20 mouse cellular contexts compared by ENCODE assay signal in the genomic region with DNA sequence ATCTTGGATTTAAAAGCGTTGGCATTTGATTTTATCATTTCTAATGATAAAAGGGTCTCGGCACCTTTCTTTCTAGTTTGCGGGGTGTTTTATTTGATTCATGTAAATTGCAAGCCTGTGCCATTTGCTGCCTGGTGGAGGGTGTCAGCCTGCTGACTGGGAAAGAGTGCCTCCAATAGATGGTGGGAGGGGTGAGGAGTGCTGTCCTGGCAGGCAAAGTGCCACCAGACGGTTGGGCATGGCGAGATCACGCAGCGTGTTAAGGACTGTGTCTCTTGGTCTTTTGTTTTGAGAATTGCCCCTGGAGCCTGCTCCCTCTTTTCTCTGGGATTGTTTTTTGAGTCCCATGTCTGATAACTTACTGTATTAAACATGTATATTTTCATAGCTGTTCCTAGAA. TPM values are rescaled to one million over a fixed set of nuclear protein-coding genes. Genes with fewer than 3 reads are reported as not detected.
DNase-seq lines count a peak whose midpoint lies in the region; ATAC-seq lines count a peak whose summit lies in the region.
"Had no signal": no experiment of that assay in that cellular context is flagged by ENCODE, and none has a peak within 500 bp of the region (broad histone marks: within the 10 kb centered on the region; RNA-seq: fewer than 3 reads in every experiment).

No protein-coding gene starts in this region.

- ATAC-seq in midbrain, embryonic 11.5 days (ENCODE audit: low FRiP score): no peak
- ATAC-seq in forebrain, embryonic 15.5 days (replicated peaks): peak; percentile 77; the same call in 1 of the 2 replicates
- ATAC-seq: CD4-positive, CD25-positive, alpha-beta regulatory T cell, adult 4 months had no signal

- no peak overlapping the region for H3K4me2 ChIP-seq in midbrain, embryonic 11.5 days
- H3K4me2 ChIP-seq in forebrain, embryonic 15.5 days (replicated peaks): no peak overlapping the region
- H3K4me2 ChIP-seq: limb, embryonic 13.5 days; neural tube, embryonic 12.5 days had no signal

- no peaks in the 10 kb centered on the region for H3K36me3 ChIP-seq in midbrain, embryonic 10.5 days
- H3K36me3 ChIP-seq in midbrain, embryonic 11.5 days (ENCODE audit: control insufficient read depth, insufficient read depth, low read length): no peaks in the 10 kb centered on the region
- no peaks in the 10 kb centered on the region for H3K36me3 ChIP-seq in forebrain, embryonic 15.5 days
- H3K36me3 ChIP-seq: limb, embryonic 13.5 days; neural tube, embryonic 12.5 days had no signal

- no peak overlapping the region for H3K4me3 ChIP-seq in midbrain, embryonic 10.5 days
- H3K4me3 ChIP-seq in midbrain, embryonic 11.5 days (ENCODE audit: low read depth, low read length): no peak overlapping the region
- no peak overlapping the region for H3K4me3 ChIP-seq in forebrain, embryonic 15.5 days
- H3K4me3 ChIP-seq: layer of hippocampus, adult 2 months; left cerebral cortex, adult 2 months; limb, embryonic 13.5 days; neural tube, embryonic 12.5 days had no signal

- no peaks in the 10 kb centered on the region for H3K9me3 ChIP-seq in midbrain, embryonic 10.5 days (replicated peaks)
- no peaks in the 10 kb centered on the region for H3K9me3 ChIP-seq in midbrain, embryonic 11.5 days (ENCODE audit: control insufficient read depth, low read length)
- no peaks in the 10 kb centered on the region for H3K9me3 ChIP-seq in forebrain, embryonic 15.5 days
- H3K9me3 ChIP-seq: limb, embryonic 13.5 days; neural tube, embryonic 12.5 days had no signal

- H3K4me1 ChIP-seq in midbrain, embryonic 10.5 days: peaks cover 30% of the 10 kb centered on the region
- H3K4me1 ChIP-seq in midbrain, embryonic 11.5 days (ENCODE audit: control insufficient read depth, insufficient read depth, low read length): peaks cover 19% of the 10 kb centered on the region
- peaks cover 24% of the 10 kb centered on the region for H3K4me1 ChIP-seq in forebrain, embryonic 15.5 days
- H3K4me1 ChIP-seq: limb, embryonic 13.5 days had no signal

- DNase-seq in midbrain, embryonic 10.5 days (ENCODE audit: low spot score): no peak
- no peak for DNase-seq in midbrain, embryonic 11.5 days (ENCODE audit: low spot score, missing footprints)
- peak; percentile 55 for DNase-seq in cerebellum, adult 8-10 months
- no peak for DNase-seq in frontal cortex, postnatal 36 days (ENCODE audit: low spot score in 2 of 2)
- no peak for DNase-seq in Muller cell, postnatal 12 days (ENCODE audit: inconsistent ontology term)
- no peak for DNase-seq in spleen, postnatal 14 days (ENCODE audit: low spot score in 2 of 2)
- DNase-seq: adrenal gland, postnatal 10 days; lung, postnatal 4 days had no signal

- WGBS in midbrain, embryonic 10.5 days: 81% methylated on average over 7 of the region's 7 CpGs
- WGBS in midbrain, embryonic 11.5 days: 80% methylated on average over 7 of the region's 7 CpGs
- WGBS in forebrain, embryonic 15.5 days: 26% methylated on average over 7 of the region's 7 CpGs

- peak overlapping the region; percentile 72; the same call in 1 of the 2 replicates for H3K27ac ChIP-seq in midbrain, embryonic 10.5 days (replicated peaks)
- H3K27ac ChIP-seq in midbrain, embryonic 11.5 days (ENCODE audit: low read depth, low read length): no peak overlapping the region
- H3K27ac ChIP-seq in forebrain, embryonic 15.5 days (replicated peaks): no peak overlapping the region
- H3K27ac ChIP-seq: layer of hippocampus, adult 2 months; left cerebral cortex, adult 2 months; limb, embryonic 13.5 days; neural tube, embryonic 12.5 days had no signal

- no peak overlapping the region for H3K9ac ChIP-seq in midbrain, embryonic 11.5 days (ENCODE audit: low read length)
- no peak overlapping the region for H3K9ac ChIP-seq in forebrain, embryonic 15.5 days (replicated peaks)
- H3K9ac ChIP-seq: limb, embryonic 13.5 days; neural tube, embryonic 12.5 days had no signal

- H3K27me3 ChIP-seq in midbrain, embryonic 10.5 days (ENCODE audit: low read depth, poor library complexity, severe bottlenecking): peaks cover 5% of the 10 kb centered on the region; the same call in 1 of the 2 replicates
- no peaks in the 10 kb centered on the region for H3K27me3 ChIP-seq in midbrain, embryonic 11.5 days (ENCODE audit: control insufficient read depth, insufficient read depth, low read length)
- no peaks in the 10 kb centered on the region for H3K27me3 ChIP-seq in forebrain, embryonic 15.5 days
- H3K27me3 ChIP-seq: limb, embryonic 13.5 days; neural tube, embryonic 12.5 days had no signal

RNA-seq across cellular contexts. Expression of a gene that starts 43.5 kb away (rescaled TPM):
- not detected in 2 replicates for polyA plus RNA-seq in midbrain, embryonic 10.5 days (2016; fragmentation: Nextera tagmentation; extraction: Ambion mirVana)
- polyA plus RNA-seq in midbrain, embryonic 11.5 days (2014; fragmentation: Nextera tagmentation; extraction: Ambion mirVana): not detected in 2 replicates
- 0.17 TPM in 1 of 2 replicates, not detected in the other for polyA plus RNA-seq in forebrain, embryonic 15.5 days (2015; fragmentation: Nextera tagmentation; extraction: Ambion mirVana)
- polyA plus RNA-seq: CD4-positive, CD25-positive, alpha-beta regulatory T cell, adult 4 months; embryonic facial prominence, embryonic 11.5 days; heart, postnatal 0 days; kidney, embryonic 14.5 days; limb, embryonic 13.5 days; liver, embryonic 16.5 days; neural tube, embryonic 12.5 days; stomach, embryonic 14.5 days; thymus, postnatal 0 days had no signal
